Mouse (Mus musculus) NIH3T3 (cell line): Measurements from ENCODE around the gene Defa30.
A peak's percentile ranks its signal among the peaks of the same experiment; 100 is the strongest.
"Not testable (repeated sequence)": the region's sequence is repeated elsewhere in the genome, so short reads cannot be mapped to it uniquely, and the experiment has no call there.

ENCODE experiments used
- DNase-seq: peaks from one replicate; pipeline ENCODE4 v3.0.0-alpha.2; 2012; ENCODE audit warnings: low read depth

The Defa30 gene

DNA sequence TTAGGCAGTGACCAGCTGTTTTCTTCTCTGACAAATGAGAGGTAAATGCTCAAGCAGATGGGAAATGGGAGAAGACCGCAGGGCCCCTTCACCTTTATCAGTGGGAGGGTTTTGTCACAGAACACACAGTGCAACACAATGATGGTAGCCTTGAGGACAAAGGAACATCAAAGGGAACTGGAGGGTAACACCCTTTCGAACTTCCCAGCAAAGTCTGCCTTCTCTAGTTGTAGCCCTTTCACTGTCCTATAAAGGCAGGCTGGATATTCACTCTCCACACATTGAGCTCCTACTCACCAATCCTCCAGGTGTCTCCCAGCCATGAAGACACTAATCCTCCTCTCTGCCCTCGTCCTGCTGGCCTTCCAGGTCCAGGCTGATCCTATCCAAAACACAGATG, at the start of gene Defa30:
Defa30 (plus strand) TSS at position 301 of the 400 bp plus-strand sequence.
- DNase-seq = not testable (repeated sequence)

DNA sequence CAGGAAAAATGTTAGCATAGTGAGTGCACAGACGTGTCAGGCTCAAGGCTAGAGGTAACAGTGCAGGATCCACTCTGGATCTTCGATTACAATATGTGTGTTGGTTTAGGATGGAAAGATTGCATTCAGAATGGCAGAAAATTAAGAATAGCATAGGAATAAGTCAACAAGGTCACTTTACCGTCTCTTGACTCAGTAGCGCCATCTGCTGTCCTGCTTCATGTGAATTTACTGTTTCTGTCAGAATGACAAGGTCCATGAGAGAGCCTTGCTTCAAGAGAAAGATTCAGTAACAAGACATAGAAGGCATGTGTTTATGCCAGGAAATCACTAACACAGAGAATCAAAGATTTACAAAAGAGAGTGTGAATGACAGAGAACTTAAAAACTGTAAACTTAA, 41.3 kb upstream of the Defa30 start:
- peak; percentile 62 for DNase-seq

DNA sequence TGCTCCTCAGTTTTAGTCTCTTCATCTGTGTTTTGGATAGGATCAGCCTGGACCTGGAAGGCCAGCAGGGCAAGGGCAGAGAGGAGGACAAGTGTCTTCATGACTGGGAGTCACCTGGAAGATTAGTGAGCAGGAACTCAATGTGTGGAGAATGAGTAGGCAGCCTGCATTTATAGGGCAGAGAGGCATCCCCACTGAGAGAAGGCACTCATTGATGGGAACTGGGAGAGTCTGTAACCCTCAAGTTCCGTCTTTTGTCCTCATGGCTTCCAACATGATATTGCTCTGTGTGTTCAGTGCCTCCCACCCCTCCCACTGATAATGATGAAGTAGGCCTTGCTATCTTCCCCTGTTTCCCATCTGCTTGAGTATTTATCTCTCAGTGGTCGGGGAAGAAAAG, 38.5 kb upstream of the Defa30 start, which contains the start of gene Gm14851:
Gm14851 (minus strand) TSS at position 101 of the 400 bp plus-strand sequence.
- not testable (repeated sequence) for DNase-seq

DNA sequence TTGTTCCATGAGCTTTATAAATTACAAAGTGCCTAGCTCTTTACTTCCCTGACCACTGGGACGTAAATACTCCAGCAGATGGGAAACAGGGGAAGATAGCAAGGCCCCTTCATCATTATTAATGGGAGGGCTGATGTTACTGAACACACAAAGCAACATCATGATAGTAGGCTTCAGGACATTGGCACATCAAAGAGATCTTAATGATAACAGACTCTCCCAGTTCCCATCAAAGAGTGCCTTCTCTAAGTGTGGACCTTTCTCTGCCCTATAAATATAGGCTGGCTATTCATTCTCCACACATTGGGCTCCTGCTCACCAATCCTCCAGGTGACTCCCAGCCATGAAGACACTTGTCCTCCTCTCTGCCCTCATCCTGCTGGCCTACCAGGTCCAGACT, 27.5 kb downstream of the Defa30 start, which contains the start of gene Defa22:
Defa22 (plus strand) TSS at position 301 of the 400 bp plus-strand sequence.
- DNase-seq = not testable (repeated sequence)
